Mouse (Mus musculus) splenic B cell, adult 2 months (primary cell): ENCODE data around the gene H2afy2.

ENCODE experiments used
- DNase-seq: peaks from one replicate; pipeline ENCODE4 v3.0.0-alpha.2; 2011; ENCODE audit warnings: low read depth, low spot score
- H3K27me3 ChIP-seq: 2 replicates; pipeline ENCODE4 v1.6.1; 2012; ENCODE audit warnings: mild to moderate bottlenecking, low read length, moderate library complexity, mixed read lengths; ENCODE audit not compliant: control insufficient read depth, poor library complexity, insufficient read depth, severe bottlenecking
- H3K36me3 ChIP-seq: 2 replicates; pipeline ENCODE4 v1.6.1; 2012; ENCODE audit warnings: mild to moderate bottlenecking, low read length, moderate library complexity, mixed read lengths; ENCODE audit not compliant: control insufficient read depth, poor library complexity, insufficient read depth, severe bottlenecking

H2afy2 gene

GRCm38 (mm10) chr10:61753071-61753470, 30.9 kb downstream of the H2afy2 start:
- H3K27me3 ChIP-seq, result no peaks in the 10 kb centered on the region
- DNase-seq, result no peak

GRCm38 (mm10) chr10:61751534-61752219, 32.3 kb downstream of the H2afy2 start:
- no peak for DNase-seq
- Histone ChIP-seq H3K36me3 (no peaks in the 10 kb centered on the region), H3K27me3 (no peaks in the 10 kb centered on the region)

More at GRCm38 (mm10) chr10:61753071-61753470, 30.9 kb downstream of the H2afy2 start:
- no peaks in the 10 kb centered on the region for H3K36me3 ChIP-seq

DNA sequence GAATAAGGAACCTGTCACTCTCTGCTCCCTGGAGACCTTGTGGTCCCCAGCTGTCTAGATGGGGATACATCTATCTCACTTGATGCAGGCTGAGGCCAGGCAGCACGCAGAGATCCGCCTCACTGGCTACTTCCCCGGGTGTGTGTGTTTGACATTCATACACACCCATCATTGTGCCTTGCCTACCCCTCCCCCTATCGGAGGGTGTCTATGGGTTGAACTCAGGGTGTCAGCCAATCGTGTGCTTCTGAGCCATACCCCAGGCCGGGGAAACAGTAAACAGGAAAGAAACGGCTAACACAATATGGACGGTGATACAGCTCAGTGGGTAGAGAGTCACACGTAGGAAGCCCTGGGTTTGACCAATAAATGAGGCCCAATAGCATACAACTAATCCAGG, 33.9 kb downstream of the H2afy2 start:
- no peaks in the 10 kb centered on the region for H3K27me3 ChIP-seq
- no peaks in the 10 kb centered on the region for H3K36me3 ChIP-seq
- DNase-seq, result no peak

- no peaks in the 10 kb centered on the region for H3K36me3 ChIP-seq
- no peak for DNase-seq
- no peaks in the 10 kb centered on the region for H3K27me3 ChIP-seq
These were observed 36.6 kb downstream of the H2afy2 start for GRCm38 (mm10) chr10:61747302-61747701.

DNA sequence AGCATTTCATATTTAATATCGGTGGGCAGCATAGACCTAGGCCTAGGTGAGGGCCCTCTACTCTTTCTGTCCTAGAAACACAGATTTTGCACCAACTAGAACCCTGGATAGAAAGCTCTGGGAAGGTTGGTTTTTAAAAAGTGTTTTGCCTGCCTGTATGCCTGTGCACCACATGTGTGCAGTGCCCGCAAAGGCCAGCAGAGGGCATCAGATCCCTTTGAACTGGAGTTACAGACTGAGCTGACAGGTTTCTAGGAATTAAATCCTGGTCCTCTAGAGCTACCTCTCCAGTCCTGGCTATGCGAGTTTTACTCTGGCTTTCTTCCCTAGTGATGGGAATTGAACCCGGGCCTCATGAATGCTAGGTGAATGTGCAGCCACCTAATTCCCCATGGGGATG, 38.8 kb downstream of the H2afy2 start:
- H3K27me3 ChIP-seq, result no peaks in the 10 kb centered on the region
- no peaks in the 10 kb centered on the region for H3K36me3 ChIP-seq
- no peak for DNase-seq

DNA sequence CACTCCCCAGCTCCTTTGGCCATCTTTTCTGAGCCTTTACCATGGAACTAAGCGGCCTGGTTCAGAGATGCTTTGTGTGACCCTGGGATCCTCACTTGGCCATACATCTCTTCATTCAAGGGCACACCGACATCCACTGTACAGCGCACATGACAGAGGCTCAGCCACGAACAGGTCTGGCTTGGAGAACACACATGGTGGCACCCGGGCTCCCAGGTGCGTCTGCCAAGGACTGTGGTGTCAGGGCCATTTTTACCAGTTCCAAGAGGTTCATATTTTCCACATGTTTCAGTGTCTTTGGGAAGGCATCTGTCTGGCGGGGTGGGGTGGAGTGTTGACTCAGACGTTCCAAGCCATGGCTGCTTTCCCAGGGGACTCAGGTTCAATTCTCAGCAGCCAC, 41.6 kb downstream of the H2afy2 start:
- no peaks in the 10 kb centered on the region for H3K27me3 ChIP-seq
- no peak for DNase-seq
- no peaks in the 10 kb centered on the region for H3K36me3 ChIP-seq

DNA sequence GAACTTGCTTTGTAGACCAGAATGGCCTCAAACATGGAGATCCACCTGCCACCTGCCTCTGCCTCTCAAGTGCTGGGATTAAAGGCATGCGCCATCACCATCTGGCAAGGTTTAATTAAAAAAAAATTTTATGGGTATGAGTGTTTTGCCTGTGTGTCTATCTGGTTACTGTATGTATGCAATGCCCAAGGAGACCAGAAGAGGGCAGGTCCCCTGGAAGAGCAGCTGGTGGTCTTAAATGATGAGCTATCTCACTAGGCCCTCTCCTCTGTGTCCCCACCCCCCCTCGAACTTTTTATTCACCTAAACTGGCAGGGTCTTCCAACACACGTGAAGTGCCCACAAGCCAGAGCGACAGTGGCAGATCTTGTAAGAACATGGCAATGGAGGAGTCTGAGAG, 42.1 kb downstream of the H2afy2 start:
- H3K27me3 ChIP-seq, result no peaks in the 10 kb centered on the region
- no peaks in the 10 kb centered on the region for H3K36me3 ChIP-seq
- DNase-seq, result no peak

DNA sequence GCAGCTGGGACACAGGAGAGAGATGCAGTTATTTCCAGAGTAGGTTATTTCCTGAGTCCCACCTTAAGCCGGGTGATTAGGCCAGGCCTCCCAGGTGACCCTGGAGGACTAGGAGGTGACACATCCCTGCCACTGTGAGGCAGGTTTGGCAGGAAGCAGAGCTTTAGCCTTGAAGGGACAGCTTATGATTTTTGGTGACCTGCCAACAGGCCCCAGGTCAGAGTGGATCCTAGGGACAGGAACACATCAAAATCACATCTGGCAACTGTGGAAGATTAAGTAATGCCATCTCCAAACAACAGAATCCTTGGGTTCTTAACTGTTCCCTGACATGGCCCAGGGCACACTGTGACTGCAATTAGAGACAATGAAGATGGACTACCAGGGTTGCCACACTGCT, 42.6 kb downstream of the H2afy2 start:
- Histone ChIP-seq H3K36me3 (no peaks in the 10 kb centered on the region), H3K27me3 (no peaks in the 10 kb centered on the region)
- no peak for DNase-seq

DNA sequence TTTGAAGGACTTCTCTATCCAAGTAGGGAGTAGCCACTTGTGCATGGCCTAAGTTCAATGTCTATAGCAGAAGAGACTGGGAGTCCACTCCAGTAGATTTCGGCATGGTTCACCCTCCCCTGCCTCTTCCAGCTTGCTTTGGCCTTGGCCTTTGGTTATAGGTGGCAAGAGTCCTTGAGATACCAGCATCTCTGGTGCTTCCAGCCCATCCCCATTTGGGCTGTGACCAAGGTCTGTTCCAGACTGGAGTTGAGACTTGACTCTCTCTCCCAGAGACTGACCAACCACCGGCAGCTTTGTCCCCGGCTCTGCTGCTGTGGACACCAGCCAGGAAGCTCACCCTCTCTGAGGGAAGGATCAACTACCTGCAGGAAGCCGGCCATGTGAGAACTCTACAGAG, 45.8 kb downstream of the H2afy2 start:
- Histone ChIP-seq H3K36me3 (no peaks in the 10 kb centered on the region), H3K27me3 (no peaks in the 10 kb centered on the region)
- no peak for DNase-seq

GRCm38 (mm10) chr10:61737537-61737936, 46.4 kb downstream of the H2afy2 start:
- no peaks in the 10 kb centered on the region for H3K36me3 ChIP-seq
- DNase-seq, result no peak
- no peaks in the 10 kb centered on the region for H3K27me3 ChIP-seq

DNA sequence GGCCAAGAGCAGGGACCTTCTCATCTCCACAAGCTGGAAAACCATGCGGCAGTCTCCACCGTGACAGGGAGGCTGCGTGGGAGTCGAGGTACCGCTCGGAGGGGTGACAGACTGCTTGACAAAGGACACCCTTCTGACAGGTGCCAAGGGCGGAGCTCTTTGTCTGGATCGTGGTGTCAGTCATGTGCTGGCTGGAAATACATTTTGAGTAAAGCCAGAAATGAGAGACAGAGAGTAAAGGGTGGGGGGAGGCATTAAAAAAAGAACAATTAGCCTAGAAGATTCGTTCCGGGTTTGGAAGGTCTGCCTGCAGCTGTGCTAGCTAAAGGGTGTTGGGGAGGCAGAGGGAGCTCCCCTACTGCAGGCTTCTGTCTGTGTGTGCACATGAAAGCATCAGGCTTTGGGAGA, 47.3 kb downstream of the H2afy2 start:
- no peak for DNase-seq
- H3K27me3 ChIP-seq, result no peaks in the 10 kb centered on the region
- no peaks in the 10 kb centered on the region for H3K36me3 ChIP-seq

GRCm38 (mm10) chr10:61734377-61734776, 49.6 kb downstream of the H2afy2 start:
- no peaks in the 10 kb centered on the region for H3K36me3 ChIP-seq
- no peaks in the 10 kb centered on the region for H3K27me3 ChIP-seq
- DNase-seq, result peak; percentile 51

DNA sequence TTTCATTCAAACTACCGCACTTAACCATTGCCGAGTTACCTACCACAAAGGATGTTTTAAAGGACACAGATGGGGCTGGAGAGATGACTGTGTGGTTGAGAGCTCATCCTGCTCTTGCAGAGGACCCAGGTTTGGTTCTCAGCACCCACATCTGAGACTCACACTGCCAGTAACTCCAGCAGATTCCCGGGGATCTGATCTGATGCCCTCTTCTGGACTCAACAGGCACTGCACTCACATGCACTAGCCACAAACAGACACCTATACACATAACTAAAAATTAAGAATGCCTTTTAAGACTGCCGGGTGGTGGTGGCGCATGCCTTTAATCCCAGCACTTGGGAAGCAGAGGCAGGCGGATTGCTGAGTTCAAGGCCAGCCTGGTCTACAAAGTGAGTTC, 53.8 kb downstream of the H2afy2 start:
- no peak for DNase-seq
- Histone ChIP-seq H3K27me3 (no peaks in the 10 kb centered on the region), H3K36me3 (no peaks in the 10 kb centered on the region)

DNA sequence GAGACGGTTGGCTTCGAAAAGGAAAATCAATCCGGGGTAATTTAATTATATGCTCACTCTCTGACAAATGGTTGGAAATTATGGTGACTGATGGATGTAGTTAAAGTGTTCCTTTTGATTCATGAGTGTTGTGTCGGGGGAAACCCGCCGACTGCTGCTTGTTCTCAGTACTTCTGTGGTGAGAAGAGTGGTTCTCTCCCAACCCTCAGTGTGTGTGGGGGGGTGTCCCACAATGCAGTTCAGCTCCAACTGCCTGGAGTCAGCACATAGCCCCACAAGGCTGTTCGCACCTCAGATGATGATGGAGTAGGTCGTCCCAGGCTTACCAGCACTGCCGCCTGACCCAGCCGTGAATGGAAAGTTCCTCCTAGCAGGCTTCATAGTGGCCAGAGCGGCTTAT, 54.8 kb downstream of the H2afy2 start:
- Histone ChIP-seq H3K36me3 (no peaks in the 10 kb centered on the region), H3K27me3 (no peaks in the 10 kb centered on the region)
- DNase-seq, result no peak

DNA sequence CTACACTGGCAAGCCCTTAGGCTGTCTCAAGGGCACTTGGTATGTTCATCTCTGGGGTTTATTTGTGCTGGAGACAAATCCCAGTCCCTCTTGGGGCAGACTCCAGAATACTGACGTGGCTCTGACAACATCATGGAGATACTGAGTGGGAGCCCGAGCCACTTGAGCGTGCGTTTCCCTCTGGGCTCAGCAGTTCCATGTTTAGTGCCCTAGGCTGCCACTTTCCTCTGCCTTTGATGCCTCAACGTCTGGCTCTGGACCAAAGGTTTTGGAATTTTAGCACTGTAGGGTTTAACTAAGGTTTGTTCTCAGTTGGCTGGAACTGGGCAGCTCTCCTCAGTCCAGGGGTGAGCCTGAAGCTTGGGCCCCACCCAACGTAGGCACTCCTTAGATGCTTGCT, 60.7 kb downstream of the H2afy2 start:
- DNase-seq, result no peak
- Histone ChIP-seq H3K36me3 (no peaks in the 10 kb centered on the region), H3K27me3 (no peaks in the 10 kb centered on the region)

DNA sequence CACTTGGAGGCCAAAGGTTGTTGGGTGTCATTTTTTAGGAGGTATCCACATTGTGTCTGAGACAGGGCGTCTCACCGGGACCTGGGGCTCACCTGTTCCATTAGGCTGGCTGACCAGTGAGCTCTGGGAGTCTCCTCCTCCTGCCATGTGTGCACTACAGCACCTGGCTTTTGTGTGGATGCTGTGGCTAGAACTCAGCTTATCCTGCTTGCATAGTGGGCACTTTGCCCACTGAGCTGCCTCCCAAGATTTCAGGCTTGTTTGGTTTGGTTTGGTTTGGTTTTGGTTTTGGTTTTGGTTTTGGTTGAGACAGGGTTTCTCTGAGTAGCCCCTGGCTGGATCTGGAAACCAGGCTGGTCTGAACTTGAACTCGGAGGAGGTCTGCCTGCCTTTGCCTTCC, 61.7 kb downstream of the H2afy2 start:
- DNase-seq, result no peak
- Histone ChIP-seq H3K27me3 (no peaks in the 10 kb centered on the region), H3K36me3 (no peaks in the 10 kb centered on the region)
